Mouse (Mus musculus): Measurements from ENCODE around the gene Rbx1. TPM values are rescaled to one million over a fixed set of nuclear protein-coding genes. Genes with fewer than 3 reads are reported as not detected.
A peak's percentile ranks its signal among the peaks of the same experiment; 100 is the strongest.

Gene Rbx1
- total RNA-seq, 2 experiments from 2014 or later, result 170 to 317 TPM

DNA sequence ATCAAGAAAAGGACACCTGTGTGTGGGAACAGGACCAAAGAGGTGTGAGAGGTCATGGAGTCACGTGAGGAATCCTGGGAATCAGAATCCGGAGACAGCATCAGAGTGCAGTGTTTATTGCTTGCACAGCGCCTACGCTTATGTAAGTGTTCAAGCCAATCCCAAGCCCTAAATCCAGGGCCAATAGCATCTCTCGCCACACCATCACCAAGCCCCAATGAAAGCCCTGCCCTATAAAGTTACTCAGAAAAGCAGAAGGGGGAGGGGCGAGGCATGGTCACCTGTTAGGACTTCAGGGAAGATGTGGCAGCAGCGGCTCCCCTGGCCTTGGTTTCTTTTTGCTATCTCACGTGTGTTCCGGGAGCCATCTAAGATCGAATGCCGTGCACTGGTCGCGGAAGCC is 14.9 kb downstream of the Rbx1 start:
- peak; percentile 85 for ATAC-seq (replicated peaks; ENCODE audit: poor library complexity, severe bottlenecking)

- no peak for ATAC-seq (replicated peaks; ENCODE audit: poor library complexity, severe bottlenecking)
Measured at GRCm38 (mm10) chr15:81482966-81483365, 16.9 kb downstream of the Rbx1 start.

GRCm38 (mm10) chr15:81483691-81484090 is 17.6 kb downstream of the Rbx1 start:
- no peak for ATAC-seq (replicated peaks; ENCODE audit: poor library complexity, severe bottlenecking)

DNA sequence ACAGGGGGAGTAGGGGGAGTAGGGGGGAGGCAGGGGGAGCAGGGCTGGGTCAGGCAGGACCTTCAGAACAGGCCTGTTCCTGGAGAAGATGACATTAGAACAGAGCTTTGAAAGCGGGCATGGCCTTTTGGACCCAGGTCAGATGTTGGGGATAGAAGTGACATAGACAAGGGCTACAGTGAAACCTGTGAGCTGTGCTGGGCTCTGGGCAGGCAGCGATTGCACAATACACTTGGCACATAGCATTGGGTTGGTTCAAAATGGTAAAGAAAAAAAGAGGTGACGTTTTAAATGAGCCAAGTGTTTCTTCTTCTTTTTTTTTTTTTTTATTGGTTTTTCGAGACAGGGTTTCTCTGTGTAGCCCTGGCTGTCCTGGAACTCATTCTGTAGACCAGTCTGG is 19.4 kb downstream of the Rbx1 start:
- peak; percentile 83 for ATAC-seq (replicated peaks; ENCODE audit: poor library complexity, severe bottlenecking)

- ATAC-seq (replicated peaks; ENCODE audit: poor library complexity, severe bottlenecking), result no peak
Measured at GRCm38 (mm10) chr15:81503466-81503865, 37.4 kb downstream of the Rbx1 start.

- no peak for ATAC-seq (replicated peaks; ENCODE audit: poor library complexity, severe bottlenecking)
Measured at GRCm38 (mm10) chr15:81503995-81504394, 37.9 kb downstream of the Rbx1 start.

DNA sequence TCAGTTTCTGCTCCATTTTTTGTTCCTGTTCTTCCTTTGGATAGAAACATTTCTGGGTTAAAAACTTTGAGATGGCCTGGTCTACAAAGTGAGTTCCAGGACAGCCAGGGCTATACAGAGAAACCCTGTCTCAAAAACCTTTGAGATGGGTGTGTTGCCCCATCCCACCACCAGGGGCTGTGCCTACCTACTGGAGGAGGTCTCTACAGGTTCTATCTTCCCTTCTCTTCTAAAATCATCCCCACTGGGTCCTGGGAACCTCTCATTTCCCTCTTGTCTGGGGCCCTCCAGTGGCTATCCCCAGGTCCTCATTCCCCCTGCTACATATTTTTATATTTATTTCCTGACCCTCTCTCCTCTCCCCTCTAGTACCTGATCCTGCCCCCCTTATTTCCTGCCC is 41.1 kb downstream of the Rbx1 start:
- peak; percentile 75 for ATAC-seq (replicated peaks; ENCODE audit: poor library complexity, severe bottlenecking)

GRCm38 (mm10) chr15:81510621-81511020 is 44.5 kb downstream of the Rbx1 start:
- no peak for ATAC-seq (replicated peaks; ENCODE audit: poor library complexity, severe bottlenecking)

DNA sequence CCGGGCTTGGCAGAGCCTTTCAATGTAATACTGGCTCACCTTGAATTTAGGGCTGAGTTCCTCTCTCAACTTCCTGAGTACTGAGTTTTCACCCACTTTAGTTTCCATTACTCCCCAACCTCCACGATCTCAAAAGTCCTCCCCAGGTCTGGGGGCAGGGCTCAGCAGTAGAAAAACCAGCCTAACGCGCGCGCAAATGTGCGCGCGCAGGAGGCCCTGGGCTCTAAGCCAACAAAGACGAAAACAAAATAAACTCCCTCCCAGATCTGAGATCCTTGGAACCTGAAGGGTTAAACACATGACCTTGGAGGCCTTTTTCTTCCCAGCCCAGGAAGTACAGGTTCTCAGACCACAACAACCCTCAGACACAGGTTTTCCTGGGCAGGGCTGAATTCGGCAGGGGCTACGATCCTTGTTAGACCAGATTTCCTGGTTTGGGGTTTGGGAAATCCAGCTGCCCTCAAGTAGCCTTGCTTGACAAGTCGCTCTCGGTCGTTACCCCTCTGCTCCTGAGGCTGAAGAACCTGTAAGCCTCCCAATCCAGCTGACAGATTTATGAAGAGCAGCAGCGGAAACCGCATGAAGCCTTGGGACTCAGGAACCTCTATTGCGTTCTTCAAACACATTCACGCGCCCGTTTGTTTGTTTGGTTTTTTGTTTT is 45.6 kb downstream of the Rbx1 start:
- peak; percentile 12; the same call in 1 of the 2 replicates for ATAC-seq (replicated peaks; ENCODE audit: poor library complexity, severe bottlenecking)

DNA sequence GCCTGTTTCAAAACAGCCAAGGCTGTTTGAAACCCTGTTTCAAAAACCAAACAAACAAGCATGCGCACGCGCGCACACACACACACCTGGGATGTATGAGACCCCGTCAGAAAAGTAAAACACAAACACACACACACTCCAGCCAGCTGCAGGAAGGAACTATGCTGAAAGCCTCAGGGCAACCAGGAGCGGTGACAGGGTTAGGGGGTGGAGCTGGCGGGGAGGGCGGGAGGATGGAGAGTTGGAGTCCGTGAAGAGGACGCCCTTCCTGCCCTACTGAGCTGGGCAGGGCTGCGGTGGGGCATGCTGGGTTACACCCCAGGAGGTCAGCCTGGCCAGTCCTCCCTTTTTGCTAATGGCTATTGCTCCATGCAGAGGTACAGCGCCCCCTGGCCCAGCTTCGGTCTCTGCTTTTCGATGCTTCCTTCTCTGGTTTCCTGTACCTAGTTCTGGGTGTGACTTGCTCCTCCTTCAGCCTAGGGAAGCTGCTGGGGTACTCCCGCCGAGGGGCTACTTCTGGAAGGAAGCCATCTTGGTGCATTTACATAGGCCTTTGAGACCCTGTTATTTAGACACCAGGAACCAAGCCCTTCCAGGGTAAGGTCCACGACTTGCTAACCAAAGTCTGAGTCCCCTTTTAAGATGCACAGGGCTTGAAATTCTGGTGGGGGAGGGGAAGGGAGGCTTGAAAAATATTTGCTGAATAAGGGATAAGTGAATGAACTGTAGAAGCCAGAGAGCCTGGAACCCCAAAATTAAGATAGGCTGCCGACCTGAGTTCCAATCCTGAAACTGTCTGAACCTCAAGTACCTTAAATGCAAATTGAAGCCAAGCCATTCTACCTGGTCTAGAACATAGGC is 48.2 kb downstream of the Rbx1 start:
- ATAC-seq (replicated peaks; ENCODE audit: poor library complexity, severe bottlenecking), result peak; percentile 94

DNA sequence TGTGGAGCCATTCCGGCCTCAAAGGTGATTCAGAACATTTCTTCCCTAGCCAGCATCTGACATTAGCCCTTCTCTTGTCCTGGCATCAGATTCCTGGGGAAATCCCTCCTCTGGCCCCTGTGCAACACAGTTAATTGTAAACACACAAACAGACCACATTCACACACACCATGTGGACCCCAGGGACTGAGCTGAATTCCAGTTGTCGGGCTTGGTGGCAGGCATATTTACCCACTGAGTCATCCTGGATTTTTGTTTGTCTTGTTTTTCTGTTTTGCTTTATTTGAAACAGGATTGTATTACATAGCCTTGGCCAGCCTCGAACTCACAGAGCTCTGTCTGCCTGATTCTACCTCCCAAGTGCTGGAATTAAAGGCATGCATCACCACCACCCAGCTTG is 49.1 kb downstream of the Rbx1 start:
- ATAC-seq (replicated peaks; ENCODE audit: poor library complexity, severe bottlenecking), result no peak

GRCm38 (mm10) chr15:81518031-81518430 is 51.9 kb downstream of the Rbx1 start:
- no peak for ATAC-seq (replicated peaks; ENCODE audit: poor library complexity, severe bottlenecking)

DNA sequence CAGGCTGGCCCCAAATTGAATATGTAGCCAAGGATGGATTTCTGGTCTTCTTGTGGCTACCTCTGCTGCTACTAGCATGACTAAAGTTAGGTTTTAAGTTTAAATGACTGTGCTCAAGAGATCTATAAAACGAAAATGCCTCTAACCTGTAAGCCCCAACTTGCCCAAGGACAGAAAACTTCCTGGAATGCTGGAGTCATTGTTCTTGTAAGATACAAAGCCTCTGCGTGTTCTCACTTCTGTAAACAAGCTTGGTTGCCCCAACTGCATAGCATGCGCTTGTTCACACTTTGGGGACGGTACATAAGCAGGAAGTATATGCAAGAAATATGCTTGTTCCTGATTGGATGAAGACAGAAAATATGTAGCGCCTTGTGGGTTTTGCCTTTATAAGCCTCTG is 52.7 kb downstream of the Rbx1 start:
- ATAC-seq (replicated peaks; ENCODE audit: poor library complexity, severe bottlenecking), result no peak

- peak; percentile 73 for ATAC-seq (replicated peaks; ENCODE audit: poor library complexity, severe bottlenecking)
Measured at GRCm38 (mm10) chr15:81522036-81522751, 56.1 kb downstream of the Rbx1 start.

DNA sequence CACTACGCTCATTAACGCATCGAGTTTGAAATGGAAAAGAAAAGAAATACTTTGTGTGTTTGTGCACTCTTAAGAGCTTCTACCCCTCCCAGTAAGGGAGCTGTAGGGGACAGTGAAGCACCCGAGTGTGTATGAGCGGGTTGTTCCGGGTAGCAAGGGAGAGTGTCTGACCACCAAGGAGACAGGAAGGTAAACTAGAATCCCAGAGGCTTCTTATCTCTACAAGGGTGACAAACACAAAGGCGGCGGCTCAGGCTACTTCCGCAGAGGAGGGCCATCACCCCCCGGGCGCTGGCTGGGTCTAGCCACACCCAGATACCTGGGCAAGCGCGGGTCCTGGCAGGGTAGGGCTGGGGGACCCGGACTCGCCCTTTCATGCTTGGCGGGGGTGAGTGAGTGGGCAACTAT is 56.7 kb downstream of the Rbx1 start:
- peak; percentile 49 for ATAC-seq (replicated peaks; ENCODE audit: poor library complexity, severe bottlenecking)

- peak; percentile 64 for ATAC-seq (replicated peaks; ENCODE audit: poor library complexity, severe bottlenecking)
Measured at GRCm38 (mm10) chr15:81523169-81523871, 57.2 kb downstream of the Rbx1 start.

DNA sequence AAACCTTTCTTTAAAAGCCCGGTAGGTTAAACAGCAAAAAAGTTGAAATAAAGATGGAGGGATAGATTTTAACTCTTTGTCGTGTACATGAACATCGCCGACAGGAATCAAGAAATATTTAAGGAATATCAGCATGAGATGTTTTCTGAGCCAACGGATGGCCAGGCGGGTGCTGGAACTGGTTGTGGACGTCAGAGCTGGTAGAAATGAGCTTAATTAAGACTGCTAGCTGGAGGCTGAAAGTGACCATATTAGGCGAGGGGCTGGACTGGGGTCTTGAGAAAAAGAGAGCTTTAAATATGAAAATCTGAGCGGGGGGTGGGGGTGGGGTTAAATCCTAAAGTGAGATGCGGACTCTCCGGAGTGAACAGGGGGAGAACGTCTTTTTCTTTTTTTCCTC is 57.8 kb downstream of the Rbx1 start:
- no peak for ATAC-seq (replicated peaks; ENCODE audit: poor library complexity, severe bottlenecking)

All from granulocyte monocyte progenitor cell, adult 5-6 weeks (primary cell).